Mouse (Mus musculus): ENCODE data around the gene Acvr2b. TPM values are rescaled to one million over a fixed set of nuclear protein-coding genes. Genes with fewer than 3 reads are reported as not detected.
A peak's percentile ranks its signal among the peaks of the same experiment; 100 is the strongest.

Acvr2b gene
- 24.2 and 29.4 TPM in 2 replicates for polyA plus RNA-seq (2014; fragmentation: Nextera tagmentation; extraction: Ambion mirVana)

- H3K9me3 ChIP-seq (ENCODE audit: control insufficient read depth, low read depth, low read length) = no peaks in the 10 kb centered on the region
Observed at GRCm38 (mm10) chr9:119401801-119402214, at the start of gene Acvr2b. Gene Acvr2b (plus strand): TSS chr9:119402118.

DNA sequence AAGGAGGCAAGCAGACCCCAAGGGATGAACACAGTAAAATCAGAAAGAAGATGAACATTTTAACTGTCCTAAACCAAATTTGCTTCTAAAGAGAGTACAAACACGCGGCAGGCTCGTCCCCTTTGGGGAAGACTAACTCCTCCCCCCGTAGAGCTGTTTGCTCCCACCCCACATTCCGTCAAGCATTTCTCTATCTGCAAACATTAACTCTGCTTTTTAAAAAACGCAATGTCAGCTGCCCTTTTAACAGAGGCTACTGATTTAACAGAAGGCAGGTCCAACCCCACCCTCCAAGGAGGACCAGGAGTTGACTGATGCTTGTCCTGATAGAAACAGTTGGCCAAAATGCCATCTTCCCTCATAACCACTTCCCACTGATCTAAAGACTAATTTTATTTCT lies 48.0 kb upstream of the Acvr2b start:
- Histone ChIP-seq H3K36me3 (ENCODE audit: control insufficient read depth, insufficient read depth, low read length) (peaks cover 14% of the 10 kb centered on the region; the same call in 1 of the 2 replicates), H3K9ac (replicated peaks; ENCODE audit: low read depth, low read length) (no peak overlapping the region), H3K27me3 (ENCODE audit: control insufficient read depth, insufficient read depth, low read length) (no peaks in the 10 kb centered on the region), H3K4me1 (ENCODE audit: control insufficient read depth, insufficient read depth, low read length) (no peaks in the 10 kb centered on the region), H3K9me3 (ENCODE audit: control insufficient read depth, low read depth, low read length) (no peaks in the 10 kb centered on the region), H3K4me2 (replicated peaks; ENCODE audit: low read depth, low read length) (no peak overlapping the region), H3K27ac (ENCODE audit: low read length) (no peak overlapping the region), H3K4me3 (ENCODE audit: low read depth, low read length) (no peak overlapping the region)
- WGBS = 52% methylated on average over 6 of the region's 6 CpGs
- ATAC-seq (ENCODE audit: insufficient number of reproducible peaks, insufficient read depth, low FRiP score, low read depth) = no peak

More at GRCm38 (mm10) chr9:119401801-119402214, at the start of gene Acvr2b:
- peak; percentile 93 for ATAC-seq (ENCODE audit: insufficient number of reproducible peaks, insufficient read depth, low FRiP score, low read depth)
- Histone ChIP-seq H3K9ac (replicated peaks; ENCODE audit: low read depth, low read length) (peak within 1 kb of the TSS; percentile 96), H3K27me3 (ENCODE audit: control insufficient read depth, insufficient read depth, low read length) (no peaks in the 10 kb centered on the region), H3K4me1 (ENCODE audit: control insufficient read depth, insufficient read depth, low read length) (peaks cover 10% of the 10 kb centered on the region; the same call in 1 of the 2 replicates), H3K27ac (ENCODE audit: low read length) (peak within 1 kb of the TSS; percentile 95), H3K36me3 (ENCODE audit: control insufficient read depth, insufficient read depth, low read length) (no peaks in the 10 kb centered on the region), H3K4me2 (replicated peaks; ENCODE audit: low read depth, low read length) (peak within 1 kb of the TSS; percentile 90), H3K4me3 (ENCODE audit: low read depth, low read length) (peak within 1 kb of the TSS; percentile 89)
- WGBS = under 1% methylated on average over 24 of the region's 32 CpGs

DNA sequence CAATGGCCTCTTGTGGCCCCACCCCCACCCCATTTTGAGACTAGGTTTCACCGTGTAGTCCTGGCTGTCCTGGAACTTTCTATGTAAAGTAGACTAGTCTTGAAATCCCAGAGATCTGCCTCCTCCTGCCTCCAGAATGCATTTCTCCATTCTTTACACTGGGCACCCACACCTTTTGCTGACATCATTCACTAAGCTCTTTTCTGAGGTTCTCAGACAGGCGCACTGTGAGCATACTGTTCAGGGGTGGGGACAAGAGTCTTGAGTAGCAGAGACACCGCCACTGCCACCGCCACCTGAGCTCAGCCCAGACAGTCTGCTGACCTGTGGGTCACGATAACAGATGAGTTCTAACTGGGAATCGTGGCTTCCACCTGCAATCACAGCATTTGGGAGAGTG lies 46.0 kb upstream of the Acvr2b start:
- WGBS = 61% methylated on average over 6 of the region's 6 CpGs
- no peak overlapping the region for H3K27ac ChIP-seq (ENCODE audit: low read length)
- no peaks in the 10 kb centered on the region for H3K9me3 ChIP-seq (ENCODE audit: control insufficient read depth, low read depth, low read length)
- H3K4me1 ChIP-seq (ENCODE audit: control insufficient read depth, insufficient read depth, low read length) = no peaks in the 10 kb centered on the region
- H3K36me3 ChIP-seq (ENCODE audit: control insufficient read depth, insufficient read depth, low read length) = peaks cover 6% of the 10 kb centered on the region; the same call in 1 of the 2 replicates
- H3K4me3 ChIP-seq (ENCODE audit: low read depth, low read length) = no peak overlapping the region
- H3K4me2 ChIP-seq (replicated peaks; ENCODE audit: low read depth, low read length) = no peak overlapping the region
- no peak for ATAC-seq (ENCODE audit: insufficient number of reproducible peaks, insufficient read depth, low FRiP score, low read depth)
- no peak overlapping the region for H3K9ac ChIP-seq (replicated peaks; ENCODE audit: low read depth, low read length)
- no peaks in the 10 kb centered on the region for H3K27me3 ChIP-seq (ENCODE audit: control insufficient read depth, insufficient read depth, low read length)

- no peak within 1 kb of the TSS for H3K27ac ChIP-seq (ENCODE audit: low read length)
- H3K4me1 ChIP-seq (ENCODE audit: control insufficient read depth, insufficient read depth, low read length) = no peaks in the 10 kb centered on the region
Observed at GRCm38 (mm10) chr9:119357331-119358057, 44.4 kb upstream of the Acvr2b start, which contains the start of gene Xylb. Gene Xylb (plus strand): TSS chr9:119357381.

DNA sequence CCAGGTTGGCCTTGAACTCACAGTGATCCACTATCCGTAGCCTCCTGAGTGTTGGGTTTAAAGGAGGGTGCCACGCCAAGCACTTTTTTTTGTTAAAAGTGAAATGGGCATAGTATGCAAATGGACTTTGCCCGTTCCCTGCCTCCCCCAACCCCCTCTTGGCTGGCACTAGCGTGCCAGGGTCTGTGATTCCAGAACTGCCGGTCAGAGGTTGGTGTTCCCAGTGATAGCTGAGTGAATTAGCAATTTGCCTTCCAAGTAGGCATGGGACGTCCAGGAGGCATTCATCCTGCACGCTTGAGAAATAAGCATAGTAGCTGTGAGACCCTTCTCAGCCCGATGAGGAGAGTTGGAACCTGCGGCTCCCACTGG lies 43.9 kb upstream of the Acvr2b start:
- peak overlapping the region; percentile 70 for H3K4me3 ChIP-seq (ENCODE audit: low read depth, low read length)
- WGBS = 40% methylated on average over 9 of the region's 9 CpGs
- no peaks in the 10 kb centered on the region for H3K4me1 ChIP-seq (ENCODE audit: control insufficient read depth, insufficient read depth, low read length)
- no peaks in the 10 kb centered on the region for H3K9me3 ChIP-seq (ENCODE audit: control insufficient read depth, low read depth, low read length)
- H3K36me3 ChIP-seq (ENCODE audit: control insufficient read depth, insufficient read depth, low read length) = no peaks in the 10 kb centered on the region
- peak overlapping the region; percentile 57 for H3K9ac ChIP-seq (replicated peaks; ENCODE audit: low read depth, low read length)
- H3K27ac ChIP-seq (ENCODE audit: low read length) = no peak overlapping the region
- peak overlapping the region; percentile 85 for H3K4me2 ChIP-seq (replicated peaks; ENCODE audit: low read depth, low read length)
- ATAC-seq (ENCODE audit: insufficient number of reproducible peaks, insufficient read depth, low FRiP score, low read depth) = no peak
- H3K27me3 ChIP-seq (ENCODE audit: control insufficient read depth, insufficient read depth, low read length) = no peaks in the 10 kb centered on the region

More at GRCm38 (mm10) chr9:119357331-119358057, 44.4 kb upstream of the Acvr2b start, which contains the start of gene Xylb:
- Histone ChIP-seq H3K9ac (replicated peaks; ENCODE audit: low read depth, low read length) (peak within 1 kb of the TSS; percentile 57), H3K4me2 (replicated peaks; ENCODE audit: low read depth, low read length) (peak within 1 kb of the TSS; percentile 85), H3K9me3 (ENCODE audit: control insufficient read depth, low read depth, low read length) (no peaks in the 10 kb centered on the region), H3K36me3 (ENCODE audit: control insufficient read depth, insufficient read depth, low read length) (no peaks in the 10 kb centered on the region), H3K27me3 (ENCODE audit: control insufficient read depth, insufficient read depth, low read length) (no peaks in the 10 kb centered on the region), H3K4me3 (ENCODE audit: low read depth, low read length) (peak within 1 kb of the TSS; percentile 70)
- ATAC-seq (ENCODE audit: insufficient number of reproducible peaks, insufficient read depth, low FRiP score, low read depth) = peak; percentile 89
- 3% methylated on average over 65 of the region's 65 CpGs for WGBS

- no peaks in the 10 kb centered on the region for H3K36me3 ChIP-seq (ENCODE audit: control insufficient read depth, insufficient read depth, low read length)
- no peaks in the 10 kb centered on the region for H3K27me3 ChIP-seq (ENCODE audit: control insufficient read depth, insufficient read depth, low read length)
- no peak overlapping the region for H3K4me3 ChIP-seq (ENCODE audit: low read depth, low read length)
- H3K4me1 ChIP-seq (ENCODE audit: control insufficient read depth, insufficient read depth, low read length) = no peaks in the 10 kb centered on the region
- H3K9me3 ChIP-seq (ENCODE audit: control insufficient read depth, low read depth, low read length) = no peaks in the 10 kb centered on the region
- no peak overlapping the region for H3K4me2 ChIP-seq (replicated peaks; ENCODE audit: low read depth, low read length)
- ATAC-seq (ENCODE audit: insufficient number of reproducible peaks, insufficient read depth, low FRiP score, low read depth) = no peak
- WGBS = 86% methylated on average over 5 of the region's 5 CpGs
- no peak overlapping the region for H3K27ac ChIP-seq (ENCODE audit: low read length)
- no peak overlapping the region for H3K9ac ChIP-seq (replicated peaks; ENCODE audit: low read depth, low read length)
Observed at GRCm38 (mm10) chr9:119361416-119361815, 40.5 kb upstream of the Acvr2b start.

DNA sequence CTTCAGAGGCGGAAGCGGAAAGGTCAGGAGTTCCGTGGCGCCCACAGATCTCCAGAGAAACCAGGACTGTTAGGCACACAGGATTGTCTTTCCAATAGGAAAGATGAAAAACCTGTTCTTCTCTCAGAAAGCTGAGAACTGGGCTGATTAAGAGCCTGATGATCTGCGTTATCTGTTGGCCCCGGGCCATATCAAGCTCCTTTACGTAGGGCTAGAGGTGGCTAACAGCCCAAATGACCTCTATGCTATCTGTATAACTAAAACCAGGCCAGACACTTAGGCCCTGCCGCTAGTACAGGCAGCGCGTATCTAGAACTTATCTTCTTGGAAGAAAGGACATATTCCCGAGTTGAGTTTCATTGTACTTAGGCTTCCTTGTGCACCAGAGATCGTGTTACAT lies 38.7 kb upstream of the Acvr2b start:
- no peak overlapping the region for H3K4me3 ChIP-seq (ENCODE audit: low read depth, low read length)
- ATAC-seq (ENCODE audit: insufficient number of reproducible peaks, insufficient read depth, low FRiP score, low read depth) = no peak
- WGBS = 81% methylated on average over 12 of the region's 12 CpGs
- no peak overlapping the region for H3K9ac ChIP-seq (replicated peaks; ENCODE audit: low read depth, low read length)
- H3K4me2 ChIP-seq (replicated peaks; ENCODE audit: low read depth, low read length) = no peak overlapping the region
- H3K27me3 ChIP-seq (ENCODE audit: control insufficient read depth, insufficient read depth, low read length) = no peaks in the 10 kb centered on the region
- H3K4me1 ChIP-seq (ENCODE audit: control insufficient read depth, insufficient read depth, low read length) = no peaks in the 10 kb centered on the region
- H3K27ac ChIP-seq (ENCODE audit: low read length) = no peak overlapping the region
- no peaks in the 10 kb centered on the region for H3K36me3 ChIP-seq (ENCODE audit: control insufficient read depth, insufficient read depth, low read length)
- no peaks in the 10 kb centered on the region for H3K9me3 ChIP-seq (ENCODE audit: control insufficient read depth, low read depth, low read length)

DNA sequence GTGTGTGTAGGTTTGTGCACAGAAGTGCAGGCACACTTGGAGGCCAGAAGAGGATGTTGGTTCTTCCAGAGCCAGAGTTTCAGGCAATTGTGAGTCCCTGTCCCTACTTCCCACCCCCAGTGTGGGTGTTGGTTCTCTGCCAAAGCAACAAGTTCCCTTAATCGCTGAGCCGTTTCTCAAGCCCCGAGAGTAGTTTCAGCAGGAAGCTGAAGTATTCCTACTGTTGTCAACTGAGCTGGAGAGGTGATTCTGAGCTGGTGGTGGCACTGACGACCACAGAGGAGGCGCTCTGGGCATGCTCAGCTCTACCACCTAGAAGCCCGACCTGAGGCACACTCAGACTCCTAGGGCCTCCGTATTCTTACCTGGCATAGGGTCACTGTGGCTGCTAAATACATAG lies 36.6 kb upstream of the Acvr2b start, which contains the start of gene Slc22a14:
Gene Slc22a14 (minus strand): TSS at position 270 of the 400 bp plus-strand sequence.
- Histone ChIP-seq H3K27ac (ENCODE audit: low read length) (no peak within 1 kb of the TSS), H3K27me3 (ENCODE audit: control insufficient read depth, insufficient read depth, low read length) (no peaks in the 10 kb centered on the region), H3K4me2 (replicated peaks; ENCODE audit: low read depth, low read length) (no peak within 1 kb of the TSS), H3K4me1 (ENCODE audit: control insufficient read depth, insufficient read depth, low read length) (no peaks in the 10 kb centered on the region), H3K9me3 (ENCODE audit: control insufficient read depth, low read depth, low read length) (no peaks in the 10 kb centered on the region), H3K4me3 (ENCODE audit: low read depth, low read length) (no peak within 1 kb of the TSS), H3K9ac (replicated peaks; ENCODE audit: low read depth, low read length) (no peak within 1 kb of the TSS), H3K36me3 (ENCODE audit: control insufficient read depth, insufficient read depth, low read length) (no peaks in the 10 kb centered on the region)
- no peak for ATAC-seq (ENCODE audit: insufficient number of reproducible peaks, insufficient read depth, low FRiP score, low read depth)
- WGBS = 65% methylated on average over 7 of the region's 7 CpGs
